Mouse (Mus musculus) embryonic facial prominence, embryonic 11.5 days (tissue): Measurements from ENCODE around the gene Plk5. TPM values are rescaled to one million over a fixed set of nuclear protein-coding genes. Genes with fewer than 3 reads are reported as not detected.
"Not testable (repeated sequence)": the region's sequence is repeated elsewhere in the genome, so short reads cannot be mapped to it uniquely, and the experiment has no call there.

Experiments used
- ATAC-seq: fragments of 200-750 bp; cut with Nextera tagmentation; replicated peaks from 2 replicates; pipeline ENCODE4 v1.8.0; 2017; ENCODE audit warnings: low read depth; ENCODE audit not compliant: insufficient number of reproducible peaks, low FRiP score, low TSS enrichment
- DNase-seq: peaks from one replicate; pipeline ENCODE4 v3.0.0-alpha.2; 2015; ENCODE audit warnings: low spot score
- H3K27ac ChIP-seq: fragments of 300-500 bp; sonication (generic); replicated peaks from 2 replicates; pipeline ENCODE4 v1.5.1; 2014; ENCODE audit warnings: mild to moderate bottlenecking, low read depth, low read length, control low read depth
- H3K27me3 ChIP-seq: fragments of 300-500 bp; sonication (generic); 2 replicates; pipeline ENCODE4 v1.6.1; 2014; ENCODE audit warnings: mild to moderate bottlenecking, low read length, moderate library complexity, mixed read lengths; ENCODE audit not compliant: control insufficient read depth, insufficient read depth
- H3K36me3 ChIP-seq: fragments of 300-500 bp; sonication (generic); replicated peaks from 2 replicates; pipeline ENCODE4 v1.6.1; 2014; ENCODE audit warnings: low read depth, mild to moderate bottlenecking, low read length, moderate library complexity, mixed read lengths; ENCODE audit not compliant: control insufficient read depth, insufficient read depth
- H3K4me1 ChIP-seq: fragments of 300-500 bp; sonication (generic); 2 replicates; pipeline ENCODE4 v1.6.1; 2014; ENCODE audit warnings: low read length, mixed read lengths; ENCODE audit not compliant: control insufficient read depth, insufficient read depth
- H3K4me2 ChIP-seq: fragments of 300-500 bp; sonication (generic); 2 replicates; pipeline ENCODE4 v1.6.1; 2014; ENCODE audit warnings: low read depth, mild to moderate bottlenecking, control low read depth, low read length, moderate library complexity
- H3K4me3 ChIP-seq: fragments of 300-500 bp; sonication (generic); 2 replicates; pipeline ENCODE4 v1.5.1; 2014; ENCODE audit warnings: low read depth, low read length, control low read depth
- H3K9ac ChIP-seq: fragments of 300-500 bp; sonication (generic); replicated peaks from 2 replicates; pipeline ENCODE4 v1.6.1; 2014; ENCODE audit warnings: mild to moderate bottlenecking, control low read depth, low read length
- H3K9me3 ChIP-seq: fragments of 300-500 bp; sonication (generic); replicated peaks from 2 replicates; pipeline ENCODE4 v1.6.1; 2016; ENCODE audit warnings: mild to moderate bottlenecking, low read length, inconsistent platforms, mixed read lengths; ENCODE audit not compliant: control insufficient read depth
- WGBS: fragments of 180-500 bp; shearing (Covaris S2); extraction: QIAGEN DNeasy Blood & Tissue Kit; methylation state at CpG from one replicate; pipeline ENCODE4 v1.1.7; 2014; 5-methylcytosine and 5-hydroxymethylcytosine counted together
- polyA plus RNA-seq: library from polyadenylated mRNA; unstranded; fragments of >200 nt; fragmentation: Nextera tagmentation; extraction: Ambion mirVana; gene quantifications from 2 replicates; pipeline ENCODE4 v1.2.1, GENCODE M21; 2014

Gene Plk5
- polyA plus RNA-seq, 1 experiment from 2014 or later = 0.52 TPM

- Histone ChIP-seq H3K9me3 (no peaks in the 10 kb centered on the region), H3K9ac (no peak overlapping the region), H3K36me3 (no peaks in the 10 kb centered on the region), H3K27ac (no peak overlapping the region), H3K4me2 (no peak overlapping the region), H3K27me3 (peaks cover 85% of the 10 kb centered on the region), H3K4me3 (no peak overlapping the region), H3K4me1 (peaks cover 6% of the 10 kb centered on the region)
- WGBS = 37% methylated on average over 9 of the region's 9 CpGs
- DNase-seq (no peak), ATAC-seq (no peak)
Observed at GRCm38 (mm10) chr10:80344131-80344661, 12.1 kb upstream of the Plk5 start.

- 1% methylated on average over 15 of the region's 16 CpGs for WGBS
- Histone ChIP-seq H3K4me3 (peak overlapping the region; percentile 14; the same call in 1 of the 2 replicates), H3K4me1 (peaks cover 6% of the 10 kb centered on the region), H3K27ac (no peak overlapping the region), H3K9ac (no peak overlapping the region), H3K4me2 (peak overlapping the region; percentile 19), H3K9me3 (no peaks in the 10 kb centered on the region), H3K27me3 (peaks cover 94% of the 10 kb centered on the region), H3K36me3 (no peaks in the 10 kb centered on the region)
- no peak for ATAC-seq
- DNase-seq = no peak
Observed at GRCm38 (mm10) chr10:80345122-80345521, 11.1 kb upstream of the Plk5 start.

- H3K4me3 ChIP-seq, H3K9me3 ChIP-seq, DNase-seq, ATAC-seq, H3K4me2 ChIP-seq, H3K4me1 ChIP-seq, H3K36me3 ChIP-seq, H3K9ac ChIP-seq, H3K27ac ChIP-seq: not testable (repeated sequence)
- WGBS = 72% methylated on average over 5 of the region's 6 CpGs
- H3K27me3 ChIP-seq = peaks cover 89% of the 10 kb centered on the region
Observed at GRCm38 (mm10) chr10:80345929-80346328, 10.3 kb upstream of the Plk5 start.

- WGBS = 13% methylated on average over 17 of the region's 17 CpGs
- peaks cover 83% of the 10 kb centered on the region for H3K27me3 ChIP-seq
- no peaks in the 10 kb centered on the region for H3K36me3 ChIP-seq
- H3K9me3 ChIP-seq = no peaks in the 10 kb centered on the region
- H3K4me3 ChIP-seq = no peak overlapping the region
- H3K4me1 ChIP-seq = peaks cover 6% of the 10 kb centered on the region
- no peak overlapping the region for H3K9ac ChIP-seq
- ATAC-seq = no peak
- H3K4me2 ChIP-seq = no peak overlapping the region
- no peak for DNase-seq
- no peak overlapping the region for H3K27ac ChIP-seq
Observed at GRCm38 (mm10) chr10:80347514-80347967, 8.7 kb upstream of the Plk5 start.

- WGBS = under 1% methylated on average over 42 of the region's 42 CpGs
- Histone ChIP-seq H3K36me3 (no peaks in the 10 kb centered on the region), H3K4me3 (peak within 1 kb of the TSS; percentile 18; the same call in 1 of the 2 replicates), H3K27me3 (peaks cover 81% of the 10 kb centered on the region), H3K9me3 (no peaks in the 10 kb centered on the region), H3K9ac (no peak within 1 kb of the TSS), H3K27ac (no peak within 1 kb of the TSS), H3K4me2 (peak within 1 kb of the TSS; percentile 27), H3K4me1 (peaks cover 6% of the 10 kb centered on the region)
- DNase-seq (peak; percentile 67), ATAC-seq (no peak)
Observed at GRCm38 (mm10) chr10:80348244-80348781, 7.9 kb upstream of the Plk5 start, which contains the start of gene Adamtsl5. Gene Adamtsl5, minus strand, starts transcription at chr10:80348412.

- H3K4me3 ChIP-seq = no peak overlapping the region
- peaks cover 74% of the 10 kb centered on the region for H3K27me3 ChIP-seq
- no peak overlapping the region for H3K27ac ChIP-seq
- ATAC-seq = no peak
- DNase-seq = no peak
- H3K36me3 ChIP-seq = no peaks in the 10 kb centered on the region
- peak overlapping the region; percentile 4; the same call in 1 of the 2 replicates for H3K4me2 ChIP-seq
- H3K9me3 ChIP-seq = no peaks in the 10 kb centered on the region
- WGBS = 16% methylated on average over 24 of the region's 26 CpGs
- peaks cover 6% of the 10 kb centered on the region for H3K4me1 ChIP-seq
- no peak overlapping the region for H3K9ac ChIP-seq
Observed at GRCm38 (mm10) chr10:80348981-80349380, 7.3 kb upstream of the Plk5 start.

- peaks cover 6% of the 10 kb centered on the region for H3K4me1 ChIP-seq
- no peak overlapping the region for H3K4me2 ChIP-seq
- peak; percentile 61 for ATAC-seq
- no peak overlapping the region for H3K27ac ChIP-seq
- no peak overlapping the region for H3K4me3 ChIP-seq
- no peaks in the 10 kb centered on the region for H3K9me3 ChIP-seq
- H3K27me3 ChIP-seq = peaks cover 70% of the 10 kb centered on the region
- WGBS = 5% methylated on average over 7 of the region's 7 CpGs
- DNase-seq = peak; percentile 91
- no peaks in the 10 kb centered on the region for H3K36me3 ChIP-seq
- no peak overlapping the region for H3K9ac ChIP-seq
Observed at GRCm38 (mm10) chr10:80350292-80350691, 6.0 kb upstream of the Plk5 start.

GRCm38 (mm10) chr10:80351896-80352295 lies 4.4 kb upstream of the Plk5 start:
- H3K36me3 ChIP-seq = no peaks in the 10 kb centered on the region
- H3K4me2 ChIP-seq = no peak overlapping the region
- no peak overlapping the region for H3K27ac ChIP-seq
- no peak for ATAC-seq
- peaks cover 76% of the 10 kb centered on the region for H3K27me3 ChIP-seq
- H3K9ac ChIP-seq = no peak overlapping the region
- no peaks in the 10 kb centered on the region for H3K9me3 ChIP-seq
- no peak overlapping the region for H3K4me3 ChIP-seq
- H3K4me1 ChIP-seq = peaks cover 12% of the 10 kb centered on the region
- DNase-seq = no peak
- WGBS = 23% methylated on average over 11 of the region's 11 CpGs
